Mouse (Mus musculus) stomach, embryonic 16.5 days (tissue): ENCODE results near the gene Rapgef4. TPM values are rescaled to one million over a fixed set of nuclear protein-coding genes. Genes with fewer than 3 reads are reported as not detected.

Experiments
- ATAC-seq: fragments of 200-750 bp; cut with Nextera tagmentation; 2 replicates; pipeline ENCODE4 v1.8.0; 2017; ENCODE audit warnings: moderate number of reproducible peaks, moderate TSS enrichment; ENCODE audit not compliant: insufficient read depth, low FRiP score
- H3K27ac ChIP-seq: fragments of 300-500 bp; sonication (generic); 2 replicates; pipeline ENCODE4 v1.5.1; 2014; ENCODE audit warnings: low read length
- H3K27me3 ChIP-seq: fragments of 300-500 bp; sonication (generic); 2 replicates; pipeline ENCODE4 v1.6.1; 2014; ENCODE audit warnings: low read length, control low read depth, mixed read lengths; ENCODE audit not compliant: control insufficient read depth, insufficient read depth
- H3K36me3 ChIP-seq: fragments of 300-500 bp; sonication (generic); 2 replicates; pipeline ENCODE4 v1.6.1; 2014; ENCODE audit warnings: low read length; ENCODE audit not compliant: control insufficient read depth, insufficient read depth
- H3K4me1 ChIP-seq: fragments of 300-500 bp; sonication (generic); 2 replicates; pipeline ENCODE4 v1.6.1; 2014; ENCODE audit warnings: low read length, control low read depth, mixed read lengths; ENCODE audit not compliant: control insufficient read depth, insufficient read depth
- H3K4me2 ChIP-seq: fragments of 300-500 bp; sonication (generic); 2 replicates; pipeline ENCODE4 v1.6.1; 2014; ENCODE audit warnings: low read depth, low read length, mixed read lengths
- H3K4me3 ChIP-seq: fragments of 300-500 bp; sonication (generic); replicated peaks from 2 replicates; pipeline ENCODE4 v1.5.1; 2014; ENCODE audit warnings: mild to moderate bottlenecking, low read length
- H3K9ac ChIP-seq: fragments of 300-500 bp; sonication (generic); 2 replicates; pipeline ENCODE4 v1.6.1; 2014; ENCODE audit warnings: low read length
- H3K9me3 ChIP-seq: fragments of 300-500 bp; sonication (generic); replicated peaks from 2 replicates; pipeline ENCODE4 v1.6.1; 2016; ENCODE audit warnings: low read length, control low read depth; ENCODE audit not compliant: control insufficient read depth
- WGBS: fragments of 180-500 bp; shearing (Covaris S2); extraction: QIAGEN DNeasy Blood & Tissue Kit; methylation state at CpG from one replicate; pipeline ENCODE4 v1.1.7; 2014; 5-methylcytosine and 5-hydroxymethylcytosine counted together
- polyA plus RNA-seq: library from polyadenylated mRNA; unstranded; fragments of >200 nt; fragmentation: Nextera tagmentation; extraction: Ambion mirVana; gene quantifications from 2 replicates; pipeline ENCODE4 v1.2.1, GENCODE M21; 2015

The Rapgef4 gene
- polyA plus RNA-seq, 1 experiment from 2014 or later: 5.6 TPM

DNA sequence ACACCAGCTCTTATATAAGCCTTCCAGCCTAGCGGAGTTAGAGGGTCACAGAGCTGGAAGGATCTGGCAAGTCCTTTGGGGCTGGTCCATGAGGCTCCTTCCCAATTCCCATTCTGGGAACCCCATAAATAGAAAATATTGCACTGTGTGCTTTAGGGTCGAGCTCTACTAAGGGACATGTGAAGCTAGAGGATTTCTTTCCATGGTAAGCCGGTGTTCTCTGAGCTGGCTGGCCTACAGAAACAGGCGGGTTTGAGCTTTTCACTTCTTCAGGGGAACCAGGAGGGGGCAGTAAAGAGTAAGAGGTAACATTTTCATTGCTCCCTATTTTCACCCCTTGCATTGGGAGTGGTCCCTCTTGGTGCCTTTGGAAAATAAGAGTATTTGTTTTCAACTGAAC, 317.4 kb downstream of the Rapgef4 start:
- H3K27ac ChIP-seq: peak overlapping the region; percentile 47; the same call in 1 of the 2 replicates
- H3K9ac ChIP-seq: peak overlapping the region; percentile 52; the same call in 1 of the 2 replicates
- no peak for ATAC-seq
- no peaks in the 10 kb centered on the region; the same call in 1 of the 2 replicates for H3K36me3 ChIP-seq
- H3K9me3 ChIP-seq: no peaks in the 10 kb centered on the region
- H3K4me1 ChIP-seq: peaks cover 20% of the 10 kb centered on the region
- peak overlapping the region; percentile 33; the same call in 1 of the 2 replicates for H3K4me2 ChIP-seq
- 60% methylated on average over 4 of the region's 4 CpGs for WGBS
- H3K27me3 ChIP-seq: no peaks in the 10 kb centered on the region
- no peak overlapping the region for H3K4me3 ChIP-seq

GRCm38 (mm10) chr2:72301194-72301916, 320.3 kb downstream of the Rapgef4 start:
- Histone ChIP-seq H3K4me2 (no peak overlapping the region), H3K9me3 (no peaks in the 10 kb centered on the region), H3K9ac (no peak overlapping the region), H3K4me1 (peaks cover 20% of the 10 kb centered on the region), H3K27me3 (no peaks in the 10 kb centered on the region), H3K27ac (no peak overlapping the region), H3K36me3 (no peaks in the 10 kb centered on the region; the same call in 1 of the 2 replicates), H3K4me3 (no peak overlapping the region)
- ATAC-seq: no peak
- WGBS: 73% methylated on average over 9 of the region's 9 CpGs

- Histone ChIP-seq H3K27me3 (no peaks in the 10 kb centered on the region), H3K4me3 (no peak overlapping the region), H3K4me2 (no peak overlapping the region), H3K9ac (no peak overlapping the region), H3K9me3 (no peaks in the 10 kb centered on the region), H3K4me1 (peaks cover 14% of the 10 kb centered on the region; the same call in 1 of the 2 replicates), H3K36me3 (no peaks in the 10 kb centered on the region), H3K27ac (no peak overlapping the region)
- 78% methylated on average over 7 of the region's 7 CpGs for WGBS
- no peak for ATAC-seq
Measured at GRCm38 (mm10) chr2:72305738-72306137, 324.7 kb downstream of the Rapgef4 start.

Other genes with a start within 250 kb of the Rapgef4 start
- gene Itga6, start 235.6 kb upstream of the Rapgef4 start, polyA plus RNA-seq: 40.7 and 47.1 TPM in 2 replicates
- gene Pdk1, start 108.0 kb upstream of the Rapgef4 start, polyA plus RNA-seq: 66.1 and 68.6 TPM in 2 replicates